Mouse (Mus musculus) natural killer cell, adult 2 months (primary cell): ENCODE data around the gene Dusp23.

Experiments used
- DNase-seq, 2 experiments: peaks; one replicate each; pipeline ENCODE4 v3.0.0; 2022; ENCODE audit warnings: low spot score in 2 of 2

Gene Dusp23

DNA sequence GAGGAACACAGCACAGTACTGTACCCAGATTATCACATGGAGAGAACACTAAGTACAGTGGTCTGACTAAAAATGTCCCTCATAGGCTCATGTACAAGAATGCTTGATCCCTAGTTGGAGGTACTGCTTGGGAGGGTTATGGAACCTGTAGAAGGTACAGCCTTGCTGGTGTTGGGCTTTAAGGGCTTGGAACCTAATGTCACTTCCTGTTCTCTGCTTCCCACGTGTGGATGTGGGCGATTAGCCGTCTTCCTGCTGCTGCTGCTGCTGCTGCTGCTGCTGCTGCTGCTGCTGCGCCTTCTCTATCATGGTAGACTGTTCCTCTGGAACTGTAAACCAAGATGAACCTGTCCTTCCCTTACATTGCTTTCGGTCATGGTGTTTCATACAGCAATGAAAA lies 9.2 kb downstream of the Dusp23 start:
- DNase-seq: no peak

DNA sequence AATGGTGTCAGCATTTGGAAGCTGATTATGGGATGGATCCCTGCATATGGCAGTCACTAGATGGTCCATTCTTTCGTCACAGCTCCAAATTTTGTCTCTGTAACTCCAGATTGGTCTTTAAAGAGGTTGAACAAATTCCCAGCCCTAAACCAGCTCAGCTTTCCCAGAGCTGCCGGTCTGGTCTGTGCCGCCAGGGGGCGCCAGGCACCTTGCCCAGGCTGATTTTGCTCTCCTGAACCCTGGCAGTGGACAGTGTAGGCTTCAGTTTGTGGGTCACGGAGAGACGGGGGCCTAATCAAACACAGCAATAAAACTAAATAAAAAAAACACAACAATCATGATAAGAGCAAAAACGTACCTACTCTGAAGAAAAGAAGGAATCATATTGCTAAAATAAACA lies 13.5 kb downstream of the Dusp23 start:
- peak; percentile 45 to 62 for DNase-seq

DNA sequence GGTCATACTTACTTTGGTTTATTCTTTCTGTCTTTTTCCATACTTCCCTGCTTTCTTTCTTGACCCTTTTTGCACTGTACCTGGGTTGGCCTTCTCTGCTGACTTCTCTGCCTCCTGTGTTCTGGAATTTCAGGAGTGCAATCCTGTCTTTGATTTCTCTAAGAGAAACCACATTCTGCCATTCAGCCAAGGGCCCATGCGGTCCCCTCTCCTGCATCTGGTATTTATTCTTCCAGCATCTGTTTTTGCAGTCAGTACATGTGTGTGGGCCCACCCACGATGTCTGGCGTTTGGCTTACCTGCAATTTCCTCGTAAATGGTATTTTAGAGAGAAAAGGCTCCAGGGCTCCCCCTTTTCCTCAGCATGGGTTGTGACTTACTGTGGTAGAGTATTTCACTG lies 14.6 kb downstream of the Dusp23 start:
- no peak for DNase-seq

DNA sequence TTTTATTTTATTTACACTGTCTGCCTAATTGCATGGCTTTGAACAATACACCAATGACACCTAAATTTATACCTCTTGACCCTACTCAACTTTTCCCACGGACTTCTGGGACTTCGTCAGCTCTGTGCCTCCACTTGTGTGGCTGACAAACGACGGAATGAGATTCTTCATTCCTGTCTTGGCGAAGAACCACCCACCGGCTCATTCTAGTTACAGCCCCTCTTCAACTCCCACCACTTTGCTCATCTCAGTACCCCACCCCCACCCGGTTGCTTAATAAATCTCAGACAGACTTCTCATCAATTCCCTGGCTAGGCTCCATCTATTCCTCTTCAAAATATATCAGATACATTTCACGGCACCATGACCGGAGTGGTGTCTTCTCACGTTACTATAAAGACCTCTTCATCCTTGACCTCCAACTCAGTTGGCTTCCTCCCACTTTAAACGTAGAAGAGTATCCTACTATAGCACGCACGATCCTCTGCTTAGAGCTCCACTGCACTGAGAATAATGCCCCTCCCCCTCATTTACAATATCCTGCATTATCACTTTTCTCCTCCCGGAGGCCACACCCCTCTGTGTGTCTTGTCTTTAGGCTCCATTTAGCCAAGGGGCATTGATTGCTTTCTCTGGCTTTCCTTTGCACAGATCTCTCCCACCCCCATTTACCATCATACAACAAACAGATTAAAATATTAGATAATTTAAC lies 15.2 kb downstream of the Dusp23 start:
- no peak for DNase-seq

DNA sequence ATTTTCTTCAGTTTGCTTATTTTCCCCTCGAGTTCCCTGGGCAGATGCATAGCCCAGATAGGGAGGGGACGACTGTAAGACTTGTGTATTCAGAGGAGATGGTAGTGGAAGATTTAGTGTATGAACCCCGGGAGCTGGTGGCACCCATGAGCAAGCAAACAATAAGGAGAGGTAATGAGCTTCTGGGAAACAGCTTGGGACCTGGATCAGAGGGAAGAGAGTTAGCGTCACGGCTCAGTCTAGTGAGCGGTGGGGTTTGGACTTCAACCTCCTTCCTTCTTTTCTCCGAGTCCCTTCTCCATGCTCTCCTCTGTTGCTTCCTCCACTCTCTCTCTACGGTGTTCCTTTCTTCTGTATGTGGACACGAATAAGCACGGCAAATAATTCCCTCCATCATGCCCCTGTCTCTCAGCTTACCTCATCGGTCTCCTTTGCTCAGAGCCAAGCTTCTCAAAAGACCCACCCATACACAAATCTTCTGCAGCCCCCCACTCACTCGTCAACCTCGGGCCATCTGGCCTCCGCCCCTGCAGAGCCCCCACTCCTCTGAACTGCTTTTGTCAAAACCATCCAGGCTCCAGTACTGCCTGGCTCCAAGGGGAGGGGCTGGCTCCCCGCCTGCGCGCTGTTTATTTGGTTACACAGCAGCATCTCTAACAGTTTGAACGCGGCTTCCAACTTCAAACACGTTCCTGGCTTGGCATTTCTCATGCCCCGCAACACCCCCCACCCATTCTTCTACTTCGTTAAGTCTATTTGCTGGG lies 16.0 kb downstream of the Dusp23 start:
- DNase-seq: no peak

DNA sequence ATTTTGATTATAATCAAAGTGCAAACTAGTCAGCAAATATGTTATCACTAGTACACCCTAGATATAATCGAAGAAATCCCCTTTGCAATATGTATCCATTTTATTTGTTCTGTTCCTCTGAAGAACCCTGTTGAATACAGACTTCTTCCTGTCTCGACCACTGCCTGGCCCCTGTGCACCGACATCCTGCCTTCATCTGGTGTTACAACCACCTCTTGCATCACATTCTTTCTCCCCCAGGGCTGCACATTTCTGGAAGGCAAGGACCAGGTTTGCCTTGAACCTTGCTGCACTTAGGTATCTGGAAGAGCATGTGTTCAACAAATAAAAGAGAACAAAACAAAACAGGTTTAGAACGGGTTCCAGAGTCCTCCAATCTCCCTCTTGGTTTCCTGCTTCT lies 17.4 kb downstream of the Dusp23 start:
- DNase-seq: no peak

DNA sequence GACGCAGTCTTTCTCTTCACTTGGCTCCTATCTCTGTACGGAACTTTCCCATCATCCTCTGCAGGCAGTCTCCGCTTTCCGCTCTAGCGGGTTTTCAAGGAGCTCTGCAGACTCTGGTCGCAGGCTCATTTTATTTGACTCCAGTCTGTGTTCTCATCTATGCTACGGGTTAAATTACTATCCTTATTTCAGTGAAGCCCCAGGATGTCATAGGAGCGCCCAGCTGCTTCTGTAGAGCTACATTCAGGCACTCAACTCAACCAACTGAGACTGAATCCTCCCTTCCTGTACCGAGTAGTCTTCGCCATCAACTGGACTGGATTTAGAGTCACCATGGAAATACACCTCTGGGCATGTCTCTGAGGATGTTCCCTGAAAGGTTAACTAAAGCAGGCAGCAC lies 18.1 kb downstream of the Dusp23 start:
- no peak for DNase-seq

DNA sequence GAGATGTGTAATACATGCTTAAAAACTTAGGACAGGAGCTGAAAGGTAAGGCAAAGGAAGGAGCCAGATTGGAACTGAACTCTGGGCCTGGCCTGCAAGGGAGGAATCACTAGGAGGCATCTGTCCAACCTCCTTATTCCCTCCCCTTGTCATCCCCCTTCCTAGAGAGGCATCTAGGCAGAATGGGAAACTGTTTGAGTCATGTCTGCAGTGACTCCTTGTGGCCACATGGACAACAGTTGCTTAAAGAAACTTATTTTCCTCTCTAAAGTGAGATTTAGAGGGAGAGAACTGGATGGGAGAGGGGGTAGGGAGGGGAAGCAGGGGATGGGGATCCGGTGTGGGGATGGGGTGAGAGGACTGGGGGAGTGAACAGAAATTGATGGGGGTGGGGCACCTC lies 20.0 kb downstream of the Dusp23 start:
- DNase-seq: no peak

DNA sequence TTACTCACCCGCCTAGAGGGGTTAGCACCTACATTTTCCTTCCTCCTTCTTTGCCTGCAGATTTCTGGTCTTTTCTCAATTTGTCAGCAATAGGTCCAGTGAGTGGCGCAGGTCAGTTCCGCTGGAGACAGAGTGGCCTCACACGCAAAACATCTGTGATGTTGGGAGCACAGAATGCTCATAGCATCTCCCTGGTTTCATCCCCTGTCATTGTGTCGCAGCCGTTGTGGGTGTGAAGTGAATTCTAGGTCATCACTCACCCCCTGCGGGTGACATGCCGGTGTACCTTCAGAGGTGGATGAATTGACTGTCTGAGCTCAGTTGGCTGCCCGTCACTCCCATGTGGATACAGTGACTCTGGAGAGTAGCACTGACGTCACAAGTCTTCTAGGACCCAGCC lies 21.5 kb downstream of the Dusp23 start:
- DNase-seq: no peak

DNA sequence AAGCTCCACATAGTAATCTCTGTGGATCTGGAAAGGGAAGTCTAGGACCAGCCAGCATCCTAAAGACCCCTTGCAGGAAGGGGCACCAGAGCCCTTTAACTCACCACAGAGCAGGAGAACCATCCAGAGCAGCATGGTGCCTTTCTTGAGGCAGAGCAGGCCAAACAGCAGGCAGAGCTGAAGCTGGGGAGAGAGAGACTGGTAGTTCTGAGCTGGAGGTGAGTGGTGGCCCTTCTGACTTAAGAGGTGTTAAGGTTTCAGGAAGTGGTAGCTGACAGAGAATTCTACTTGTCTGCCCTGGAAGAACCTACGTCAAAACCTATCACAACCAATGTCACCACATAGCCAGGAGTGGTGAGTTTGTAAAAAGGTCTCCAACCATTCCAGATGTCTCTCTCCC lies 30.4 kb downstream of the Dusp23 start, which contains the start of gene Fcrl6:
TSS of gene Fcrl6 (minus strand) at position 226 of the 400 bp plus-strand sequence.
- DNase-seq: peak; percentile 25 to 49

DNA sequence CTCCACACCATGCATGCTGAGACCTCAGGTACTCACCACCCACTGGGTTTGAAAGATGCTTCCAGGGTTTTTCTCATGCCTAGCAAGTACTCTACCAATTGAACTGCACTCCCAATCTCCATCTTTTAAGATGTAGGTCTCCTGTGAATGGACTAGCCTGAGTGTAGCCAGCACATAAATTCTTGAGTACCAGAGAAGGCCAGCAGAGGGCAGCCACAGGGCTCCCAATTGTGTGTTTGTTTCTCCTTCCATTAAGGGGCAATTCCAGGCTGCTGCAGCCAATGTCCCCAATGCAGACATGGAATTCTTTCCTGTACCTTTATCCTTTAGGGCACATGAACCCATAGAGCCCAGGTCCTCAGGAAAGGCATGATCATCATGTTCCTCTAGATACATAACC lies 38.3 kb downstream of the Dusp23 start:
- DNase-seq: peak; percentile 23 to 26

DNA sequence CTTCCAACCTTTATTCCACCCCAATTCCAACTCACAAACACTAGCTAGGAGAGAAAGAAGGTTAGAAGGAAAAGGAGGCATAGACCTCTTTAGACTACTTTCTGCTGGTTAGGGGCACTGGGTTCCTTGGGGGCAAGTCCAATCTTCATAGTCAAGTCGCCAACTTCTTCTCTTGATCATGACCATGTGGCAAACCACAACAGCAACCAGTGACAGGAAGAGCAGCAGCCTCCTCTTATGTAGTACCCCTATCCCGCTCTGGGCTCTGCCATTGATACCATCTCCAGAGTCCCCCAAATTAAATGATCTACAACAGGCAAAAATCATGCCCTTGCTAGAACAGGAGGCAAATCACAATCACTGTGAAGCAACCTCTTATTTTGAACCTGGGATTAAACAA lies 38.8 kb downstream of the Dusp23 start:
- DNase-seq: no peak

DNA sequence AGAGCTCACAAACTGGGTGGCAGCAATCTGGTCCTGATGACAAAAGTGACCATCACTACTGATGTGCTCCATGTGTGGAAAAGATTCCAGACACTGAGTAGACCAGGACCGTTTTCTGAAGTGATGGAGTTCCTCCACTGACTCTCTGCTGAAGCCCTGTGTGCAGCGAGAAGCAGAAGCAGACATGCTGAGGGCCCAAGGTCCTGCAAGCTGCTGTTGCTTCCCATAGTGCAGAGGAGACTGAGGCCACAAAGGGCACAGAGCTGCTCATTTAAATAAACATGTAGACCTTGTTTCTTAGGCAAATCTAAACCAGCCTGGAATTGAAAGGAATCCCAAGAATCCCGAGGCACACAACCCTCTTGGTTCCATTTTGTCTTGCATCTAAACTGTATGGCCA lies 39.4 kb downstream of the Dusp23 start:
- DNase-seq: no peak

DNA sequence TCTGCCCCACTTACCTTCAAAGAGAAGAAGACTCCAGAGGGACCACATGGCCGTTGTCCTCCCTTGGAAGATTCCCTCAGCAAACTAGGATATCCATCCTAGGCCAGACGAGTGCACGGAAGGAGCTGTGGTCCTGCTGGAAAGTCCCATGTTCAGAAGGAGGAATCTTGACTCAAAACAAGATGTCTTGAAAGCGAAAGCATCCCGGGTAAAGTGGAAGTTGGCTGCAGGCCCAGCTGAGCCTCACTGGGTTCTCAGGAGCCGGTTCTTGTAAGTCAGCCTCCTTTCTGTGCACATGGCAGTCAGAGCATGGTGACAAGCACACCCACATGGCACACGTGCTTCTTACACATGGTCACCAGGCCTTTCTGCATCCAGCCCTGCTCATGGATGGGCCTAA lies 42.4 kb downstream of the Dusp23 start, which contains the start of gene Slamf8:
TSS of gene Slamf8 (minus strand) at position 184 of the 400 bp plus-strand sequence.
- DNase-seq: no peak

DNA sequence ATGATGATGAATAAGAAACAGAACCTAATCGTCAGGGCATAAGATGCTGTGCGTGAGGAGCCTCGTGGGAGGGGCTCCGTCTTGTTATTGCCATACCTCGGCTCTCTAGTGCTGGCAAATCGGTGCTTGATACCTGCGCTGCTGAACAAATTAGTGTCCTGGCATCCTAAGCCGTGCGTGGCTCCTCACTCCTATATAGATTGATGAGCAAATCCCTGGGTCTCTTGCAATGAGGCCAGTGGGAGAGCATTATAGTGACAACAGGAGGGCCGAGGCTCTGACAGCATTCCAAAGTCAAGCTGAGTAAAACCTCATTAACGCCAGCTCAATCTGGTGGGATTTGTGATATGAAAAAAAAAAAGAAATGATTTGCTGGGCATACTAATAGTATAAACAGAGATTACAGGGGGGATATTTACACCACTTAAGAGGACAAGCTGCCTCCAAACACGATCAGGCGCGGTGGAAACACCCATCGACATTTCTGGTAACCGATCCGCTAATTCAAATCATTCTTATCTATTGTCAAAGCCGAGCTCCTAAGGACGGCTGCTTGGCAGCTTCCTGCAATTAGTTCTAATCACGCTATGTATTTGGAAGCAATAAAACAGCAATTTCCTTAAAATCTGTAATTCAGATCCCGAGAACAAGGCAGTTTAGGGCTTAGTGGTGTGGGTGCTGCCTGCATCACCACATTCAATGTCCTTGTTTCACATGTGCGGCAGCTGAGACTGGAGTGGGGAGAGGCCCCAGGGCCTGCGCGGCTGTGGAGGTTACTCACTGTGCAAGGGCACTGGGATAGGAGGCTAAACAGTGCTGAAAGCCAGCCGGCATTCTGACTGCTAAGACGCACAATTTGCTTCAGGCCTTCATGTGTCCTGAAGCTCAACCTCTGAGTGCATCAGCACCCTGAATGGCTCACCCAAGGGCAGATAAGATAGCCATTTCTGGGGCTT lies 46.9 kb downstream of the Dusp23 start:
- no peak for DNase-seq

DNA sequence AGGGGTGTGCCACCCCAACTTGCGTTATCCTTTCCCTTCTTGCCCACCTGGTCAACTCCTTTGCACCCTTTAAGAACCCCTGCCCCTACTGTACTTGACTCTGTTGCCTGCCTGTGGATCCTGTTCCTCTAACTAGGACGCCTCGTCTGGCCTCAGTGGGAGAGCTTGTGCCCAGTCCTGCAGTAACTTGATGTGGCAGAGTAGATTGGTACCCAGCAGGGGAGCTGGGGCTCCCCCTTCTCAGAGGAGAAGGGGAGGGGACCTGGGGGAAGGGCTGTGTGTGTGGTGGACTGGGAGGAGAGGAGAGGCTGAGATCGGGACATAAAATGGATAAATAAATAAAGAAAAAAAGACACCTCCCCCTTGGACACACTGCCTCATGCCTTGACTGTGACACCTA lies 47.7 kb downstream of the Dusp23 start:
- DNase-seq: no peak

DNA sequence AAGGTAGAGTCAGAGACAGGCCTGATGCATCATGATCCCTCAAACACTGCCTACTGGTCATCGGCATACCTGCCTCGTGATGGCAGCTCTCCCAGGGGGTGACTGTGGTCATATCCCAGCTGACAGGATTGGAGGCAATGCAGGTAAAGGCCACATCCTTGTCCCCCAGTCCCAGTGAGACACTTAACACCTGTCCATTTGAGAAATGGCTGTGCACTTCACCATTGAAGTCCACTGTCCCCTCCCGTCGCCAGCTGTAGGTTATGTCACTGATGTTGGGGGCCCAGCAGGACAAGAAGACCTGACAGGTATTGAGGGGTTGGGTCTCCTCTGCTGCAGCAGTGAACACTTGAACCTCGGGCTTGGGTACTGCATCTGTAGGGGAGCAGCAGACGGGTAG lies 48.5 kb downstream of the Dusp23 start:
- no peak for DNase-seq

DNA sequence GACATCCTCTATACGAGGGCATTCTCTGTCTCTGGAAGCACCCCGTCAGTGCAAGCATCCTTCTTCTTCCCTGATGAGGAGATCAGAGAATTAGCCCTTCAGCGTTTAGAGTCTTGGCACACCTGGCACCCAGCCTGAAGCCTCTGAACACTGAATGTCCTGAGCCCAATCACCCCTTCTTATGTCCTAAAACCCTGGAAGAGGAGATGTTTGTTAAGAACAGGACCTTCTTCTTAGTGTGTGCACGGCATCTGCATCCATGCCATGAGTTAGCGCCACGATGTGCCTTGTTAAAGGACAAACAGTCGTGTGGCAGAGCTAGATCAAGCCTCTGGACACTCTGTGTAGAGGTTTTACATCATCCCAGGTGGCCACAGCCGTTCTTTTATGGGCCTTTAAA lies 50.3 kb downstream of the Dusp23 start:
- no peak for DNase-seq
